Mouse (Mus musculus): Measurements from ENCODE around the gene Pfn1.

- TF ChIP-seq CHD2 (IDR thresholded peaks at IDR 0.05; ENCODE audit: low read depth, low read length): no peak
- no peak for TF ChIP-seq MAFK (IDR thresholded peaks at IDR 0.05; ENCODE audit: insufficient read depth, low read depth, low read length)
- TF ChIP-seq HCFC1 (IDR thresholded peaks at IDR 0.05; ENCODE audit: borderline replicate concordance, insufficient read depth, low read length): no peak
- no peak for TF ChIP-seq ZC3H11A (IDR thresholded peaks at IDR 0.05; ENCODE audit: borderline replicate concordance, low read depth, low read length)
These were observed 45.9 kb downstream of the Pfn1 start for GRCm38 (mm10) chr11:70608381-70609066.

Measured in ES-E14 (cell line).